Mouse (Mus musculus) frontal cortex, postnatal 25 days (tissue): ENCODE data around the gene Pcnx2.

Experiments
- DNase-seq, 2 experiments: peaks; one replicate each; pipeline ENCODE4 v3.0.0; 2022; ENCODE audit warnings: low spot score in 2 of 2

Gene Pcnx2

GRCm38 (mm10) chr8:125897868-125898788, at the start of gene Pcnx2:
Gene Pcnx2, minus strand, starts transcription at chr8:125898317.
- DNase-seq, result peak; percentile 62 to 65

DNA sequence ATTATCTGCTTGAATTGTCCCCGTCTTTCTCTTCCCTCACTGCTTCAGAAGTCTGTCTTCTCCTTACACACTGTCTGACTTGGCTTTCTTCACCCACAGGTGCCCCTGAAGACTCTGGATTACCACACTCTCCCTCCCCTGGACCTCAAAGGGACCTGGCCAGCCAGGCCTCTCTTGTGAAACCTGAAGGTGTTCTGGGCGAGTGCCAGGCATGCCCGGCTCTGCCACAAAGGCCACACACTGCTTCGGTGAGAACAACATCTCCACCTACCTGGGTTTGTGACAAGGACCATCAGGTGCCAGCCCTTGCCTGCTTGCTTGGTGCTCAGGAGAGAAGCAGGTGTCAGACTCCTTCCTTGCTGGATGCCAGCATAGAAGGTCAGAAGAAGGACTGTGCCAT, 46.4 kb upstream of the Pcnx2 start:
- no peak for DNase-seq

GRCm38 (mm10) chr8:125935649-125936048, 37.5 kb upstream of the Pcnx2 start:
- peak; percentile 49 to 52 for DNase-seq

GRCm38 (mm10) chr8:125931822-125932221, 33.7 kb upstream of the Pcnx2 start:
- DNase-seq, result no peak

DNA sequence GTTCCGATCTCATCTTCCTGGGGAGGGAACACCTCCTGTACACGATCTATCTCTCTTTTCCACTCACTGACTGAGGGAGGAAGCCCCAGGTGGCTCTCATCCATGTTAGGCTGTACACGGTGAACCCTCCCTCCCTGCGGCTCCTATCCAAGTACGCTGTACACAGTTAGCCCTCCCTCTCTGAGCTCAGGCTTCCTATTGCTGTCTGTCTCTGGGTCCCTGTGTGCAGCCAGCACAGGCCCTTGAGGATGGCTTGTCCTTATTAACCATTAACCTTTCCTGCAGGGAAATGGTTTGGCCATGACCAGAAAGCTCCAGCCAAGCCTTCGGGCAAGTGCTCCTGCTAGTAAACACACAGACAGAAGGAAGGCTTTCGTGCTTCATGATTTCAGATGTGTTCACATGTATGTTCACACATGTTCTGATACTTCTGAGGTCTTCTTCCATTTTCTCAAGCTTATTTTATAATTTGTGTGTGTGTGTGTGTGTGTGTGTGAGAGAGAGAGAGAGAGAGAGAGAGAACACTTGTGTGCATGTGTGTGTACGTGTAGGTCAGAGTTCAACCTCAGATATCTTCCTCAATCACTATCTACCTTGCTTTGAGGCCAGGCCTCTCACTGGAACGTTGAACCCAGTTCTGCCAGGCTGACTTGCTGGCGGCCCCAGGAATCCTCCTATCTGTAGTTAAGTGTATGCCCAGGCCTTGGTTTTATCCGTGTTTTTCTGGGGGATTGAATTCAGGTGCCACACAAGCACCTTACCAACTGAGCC, 32.3 kb upstream of the Pcnx2 start:
- DNase-seq, result no peak

- DNase-seq, result no peak
Observed at GRCm38 (mm10) chr8:125926636-125927035, 28.5 kb upstream of the Pcnx2 start.

GRCm38 (mm10) chr8:125922333-125922732, 24.2 kb upstream of the Pcnx2 start:
- DNase-seq, result no peak

- no peak for DNase-seq
Observed at GRCm38 (mm10) chr8:125920761-125921160, 22.6 kb upstream of the Pcnx2 start.

- no peak for DNase-seq
Observed at GRCm38 (mm10) chr8:125920281-125920680, 22.2 kb upstream of the Pcnx2 start.

- DNase-seq, result no peak
Observed at GRCm38 (mm10) chr8:125919560-125919959, 21.4 kb upstream of the Pcnx2 start.

DNA sequence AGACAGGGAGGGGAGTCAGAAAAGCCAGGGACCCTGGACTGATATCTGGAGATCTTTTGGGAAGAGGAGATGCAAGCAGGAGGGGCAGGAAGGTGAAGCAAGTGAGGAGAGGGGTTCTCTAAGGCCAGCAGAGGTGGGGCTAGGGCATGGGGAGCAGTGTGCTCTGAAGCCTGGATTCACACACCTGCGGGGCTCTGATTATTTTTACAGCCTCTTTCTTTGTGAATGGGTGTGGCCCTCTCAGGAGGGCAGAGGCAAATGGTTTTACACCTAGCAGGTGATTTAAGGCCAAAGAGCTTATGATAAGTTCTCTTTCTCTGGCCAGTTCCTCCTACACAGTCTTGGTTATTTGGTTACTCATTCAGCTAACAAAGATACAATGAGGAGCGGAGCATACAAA, 20.6 kb upstream of the Pcnx2 start:
- DNase-seq, result no peak

GRCm38 (mm10) chr8:125917013-125917412, 18.9 kb upstream of the Pcnx2 start:
- DNase-seq, result no peak

DNA sequence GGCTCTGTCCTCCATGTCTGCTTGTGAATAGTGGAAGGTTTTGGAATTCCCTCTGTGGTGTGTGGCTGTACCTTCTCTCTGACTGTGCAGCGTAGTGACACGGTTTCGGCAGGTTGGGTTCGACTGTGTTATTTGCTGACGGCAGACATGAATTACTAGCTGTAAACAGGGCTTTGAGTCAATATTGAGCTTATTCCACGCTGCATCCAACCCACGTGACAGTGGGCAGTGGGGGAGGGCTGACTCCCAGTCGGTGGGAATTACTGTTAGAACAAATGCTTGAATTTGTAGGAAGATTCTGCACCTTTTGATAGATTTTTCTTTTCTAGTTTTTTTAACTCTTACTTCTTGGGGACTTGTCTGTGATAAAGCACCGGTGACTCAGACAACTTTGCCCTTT, 16.3 kb upstream of the Pcnx2 start:
- no peak for DNase-seq

- DNase-seq, result no peak
Observed at GRCm38 (mm10) chr8:125913206-125913605, 15.1 kb upstream of the Pcnx2 start.

GRCm38 (mm10) chr8:125911229-125911580, 13.1 kb upstream of the Pcnx2 start:
- DNase-seq, result no peak

DNA sequence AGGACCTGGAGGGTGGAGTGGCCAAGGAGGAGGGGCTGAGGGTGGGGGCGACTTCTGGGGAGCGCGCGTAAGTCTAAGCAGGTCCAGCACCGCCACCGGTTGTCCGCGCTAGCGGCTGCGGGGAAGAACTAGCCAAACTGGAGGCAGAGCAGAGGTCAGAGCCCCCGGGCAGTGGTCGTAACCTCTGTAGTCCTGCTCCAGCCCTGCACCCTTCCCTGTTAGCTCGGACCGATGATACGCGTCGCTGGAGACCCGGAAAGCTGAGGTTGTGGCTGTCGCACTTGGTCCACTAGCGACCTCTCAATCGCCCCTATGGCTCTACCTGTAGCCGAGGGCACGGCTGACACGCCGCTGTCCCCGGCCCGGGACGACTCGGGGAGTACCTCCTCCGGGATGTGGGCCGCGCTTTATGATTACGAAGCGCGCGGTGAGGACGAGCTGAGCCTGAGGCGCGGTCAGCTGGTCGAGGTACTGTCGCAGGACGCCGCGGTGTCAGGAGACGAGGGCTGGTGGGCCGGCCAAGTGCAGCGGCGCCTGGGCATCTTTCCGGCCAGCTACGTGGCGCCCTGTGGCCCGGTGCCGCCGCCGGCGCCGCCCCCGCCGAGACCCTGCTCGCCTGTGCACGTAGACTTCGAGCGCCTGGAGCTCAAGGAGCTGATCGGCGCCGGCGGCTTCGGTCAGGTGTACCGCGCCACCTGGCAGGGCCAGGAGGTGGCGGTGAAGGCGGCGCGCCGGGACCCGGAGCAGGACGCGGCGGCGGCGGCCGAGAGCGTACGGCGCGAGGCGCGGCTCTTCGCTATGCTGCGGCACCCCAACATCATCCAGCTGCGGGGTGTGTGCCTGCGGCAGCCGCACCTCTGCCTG, 12.5 kb upstream of the Pcnx2 start, which contains the start of gene Map3k21:
TSS of gene Map3k21 (plus strand) at position 86 of the 864 bp plus-strand sequence.
- no peak for DNase-seq

DNA sequence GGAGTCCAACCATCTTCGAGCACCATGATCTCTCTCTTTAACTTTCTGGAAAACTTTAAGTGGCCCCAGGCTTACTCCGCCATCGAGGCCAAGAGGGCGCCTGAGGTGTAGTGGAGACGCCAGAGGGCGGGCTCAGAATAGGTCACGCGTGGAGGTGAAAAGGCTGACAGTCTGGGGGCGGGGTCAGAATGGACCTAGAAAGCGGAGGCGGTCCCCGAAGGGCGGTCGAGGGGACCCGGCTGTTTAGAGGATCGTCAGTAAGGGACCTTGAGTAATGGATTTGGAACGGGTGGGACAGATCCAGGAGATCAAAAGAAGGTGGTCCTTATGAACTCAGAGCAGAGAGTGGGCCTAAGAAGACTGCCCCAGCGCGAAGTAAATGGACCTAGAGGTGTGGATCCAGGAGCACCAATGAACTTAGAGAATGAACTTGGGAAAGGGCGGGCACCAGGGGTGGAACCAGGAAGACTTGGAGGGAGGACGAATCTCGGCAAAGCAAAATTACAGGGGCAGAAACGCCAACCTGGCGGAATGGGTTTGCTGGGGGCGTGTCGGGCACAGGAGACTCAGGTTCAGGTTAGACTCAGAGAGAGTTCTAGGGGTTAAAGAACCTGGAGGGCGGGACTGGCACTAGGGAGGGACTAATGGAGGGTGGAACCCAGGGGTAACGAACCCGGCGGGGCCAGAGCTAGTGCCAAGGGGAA, 11.7 kb upstream of the Pcnx2 start:
- DNase-seq, result no peak

DNA sequence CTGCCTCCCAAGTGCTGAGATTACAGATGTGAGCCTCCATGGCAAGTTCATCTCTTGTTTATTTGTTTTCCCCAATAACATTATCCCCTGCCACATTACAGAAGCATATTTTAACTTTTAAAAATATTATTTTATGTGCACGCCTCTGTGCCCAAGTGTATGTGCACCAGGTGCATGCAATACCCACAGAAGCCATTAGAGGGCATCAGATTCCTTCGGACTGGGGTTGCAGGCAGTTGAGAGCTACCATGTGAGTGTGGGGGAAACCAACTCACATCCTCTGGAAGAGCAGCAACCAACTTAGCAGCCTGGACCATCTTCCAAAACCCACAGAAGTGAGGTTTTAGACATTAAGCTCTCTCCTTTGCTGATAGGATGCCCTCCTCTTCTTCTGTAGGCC, 9.2 kb upstream of the Pcnx2 start:
- DNase-seq, result no peak

GRCm38 (mm10) chr8:125905341-125905740, 7.2 kb upstream of the Pcnx2 start:
- no peak for DNase-seq

- DNase-seq, result no peak
Observed at GRCm38 (mm10) chr8:125902521-125902920, 4.4 kb upstream of the Pcnx2 start.

- DNase-seq, result no peak
Observed at GRCm38 (mm10) chr8:125901167-125901566, 3.0 kb upstream of the Pcnx2 start.
